Comparison of ENCODE assay signal across 9 mouse cellular contexts in genomic region chr13:112861825-112862306, GRCm38 (mm10).
DNase-seq lines count a peak whose midpoint lies in the region; ATAC-seq and TF ChIP-seq lines count a peak whose summit lies in the region.
"Had no signal": no experiment of that assay in that cellular context is flagged by ENCODE, and none has a peak within 500 bp of the region (broad histone marks: within the 10 kb centered on the region; RNA-seq: fewer than 3 reads in every experiment).

No protein-coding gene starts in this region.

- H3K9me3 ChIP-seq in intestine, embryonic 16.5 days (ENCODE audit: control insufficient read depth, low read length) = no peaks in the 10 kb centered on the region

- no peak for TF ChIP-seq CTCF in liver, adult 2 months (IDR thresholded peaks at IDR 0.05; ENCODE audit: low read depth, low read length)

- H3K79me2 ChIP-seq in liver, adult 2 months (ENCODE audit: control insufficient read depth, insufficient read depth, low read length) = no peaks in the 10 kb centered on the region

- H3K4me2 ChIP-seq in intestine, embryonic 16.5 days (ENCODE audit: low read depth, low read length) = no peak overlapping the region

- TF ChIP-seq POLR2A in liver, adult 2 months (IDR thresholded peaks at IDR 0.05; ENCODE audit: extremely low read depth, insufficient read depth, low read length) = no peak

- 26% methylated on average over 5 of the region's 5 CpGs for WGBS in liver, adult 2 months
- 42% methylated on average over 5 of the region's 5 CpGs for WGBS in intestine, embryonic 16.5 days

- H3K27ac ChIP-seq in liver, adult 2 months (replicated peaks; ENCODE audit: insufficient read depth, low read depth, low read length) = no peak overlapping the region
- no peak overlapping the region for H3K27ac ChIP-seq in intestine, embryonic 16.5 days (ENCODE audit: low read length)

- H3K36me3 ChIP-seq in liver, adult 2 months (ENCODE audit: control insufficient read depth, insufficient read depth, low read length) = peaks cover 24% of the 10 kb centered on the region
- H3K36me3 ChIP-seq in intestine, embryonic 16.5 days (ENCODE audit: control insufficient read depth, insufficient read depth, low read length) = peaks cover 9% of the 10 kb centered on the region; the same call in 1 of the 2 replicates

- no peaks in the 10 kb centered on the region for H3K27me3 ChIP-seq in liver, adult 2 months (ENCODE audit: control insufficient read depth, insufficient read depth, low read length)
- no peaks in the 10 kb centered on the region for H3K27me3 ChIP-seq in intestine, embryonic 16.5 days (replicated peaks; ENCODE audit: control insufficient read depth, insufficient read depth, low read length)

- H3K4me1 ChIP-seq in liver, adult 2 months (ENCODE audit: control insufficient read depth, insufficient read depth, low read length) = no peaks in the 10 kb centered on the region
- H3K4me1 ChIP-seq in intestine, embryonic 16.5 days (ENCODE audit: control insufficient read depth, insufficient read depth, low read length) = peaks cover 4% of the 10 kb centered on the region; the same call in 1 of the 2 replicates

- H3K9ac ChIP-seq in liver, adult 2 months (ENCODE audit: low read depth, low read length) = no peak overlapping the region
- H3K9ac ChIP-seq in intestine, embryonic 16.5 days (ENCODE audit: low read depth, low read length) = no peak overlapping the region

- no peak overlapping the region for H3K4me3 ChIP-seq in liver, adult 2 months (ENCODE audit: insufficient read depth, low read depth, low read length)
- H3K4me3 ChIP-seq in intestine, embryonic 16.5 days (ENCODE audit: low read length) = no peak overlapping the region

- peak; percentile 11 for DNase-seq in liver, adult 2 months (ENCODE audit: extremely low read depth, low read depth, low spot score)
- DNase-seq in liver = no peak
- DNase-seq in adrenal gland, postnatal 36 days = peak; percentile 90
- DNase-seq in ovary, postnatal 36 days (ENCODE audit: low spot score) = peak; percentile 59
- no peak for DNase-seq in yolk sac, embryonic 10.5 days (ENCODE audit: low spot score)
- DNase-seq in thymus, postnatal 36 days = no peak
- DNase-seq: thymus, adult 18-20 months had no signal

- ATAC-seq in intestine, embryonic 16.5 days = peak; percentile 56
- no peak for ATAC-seq in activated CD4-positive, CD25-positive, alpha-beta regulatory T cell, adult 4 months

Comparison
In these comparisons a context has a peak if more than half of its experiments do, and no peak if none do; other contexts are left out.
1. DNase-seq: peak in liver, adult 2 months (single experiment), adrenal gland, postnatal 36 days (2 of 2) and ovary, postnatal 36 days (single experiment); none in liver (single experiment), yolk sac, embryonic 10.5 days (single experiment) and thymus, postnatal 36 days (0 of 2).